Comparison of ENCODE assay signal across 25 mouse cellular contexts in the genomic region with DNA sequence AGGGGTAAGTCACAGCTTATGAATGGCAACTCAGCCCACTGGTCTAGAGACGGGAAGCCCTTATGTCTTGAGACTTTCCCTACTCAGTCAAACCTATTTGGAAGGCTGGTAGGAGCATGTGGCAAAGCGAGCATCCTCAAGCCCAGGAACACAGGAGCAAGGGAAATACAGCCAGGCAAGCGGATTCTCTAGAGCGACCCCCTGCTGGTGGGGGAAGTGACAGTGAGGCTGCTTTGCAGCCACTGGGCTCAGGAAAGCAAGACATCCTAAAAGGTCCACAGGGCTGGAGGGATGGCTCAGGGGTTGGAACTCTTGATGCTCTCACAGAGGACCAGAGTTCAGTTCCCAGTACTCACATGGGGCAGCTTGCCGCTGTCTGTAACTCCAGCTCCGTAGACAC. TPM values are rescaled to one million over a fixed set of nuclear protein-coding genes. Genes with fewer than 3 reads are reported as not detected.
A peak's percentile ranks its signal among the peaks of the same experiment; 100 is the strongest.
DNase-seq lines count a peak whose midpoint lies in the region; ATAC-seq and TF ChIP-seq lines count a peak whose summit lies in the region.
"Had no signal": no experiment of that assay in that cellular context is flagged by ENCODE, and none has a peak within 500 bp of the region (broad histone marks: within the 10 kb centered on the region; RNA-seq: fewer than 3 reads in every experiment).

No protein-coding gene starts in this region.

- no peaks in the 10 kb centered on the region for H3K36me3 ChIP-seq in forebrain, embryonic 10.5 days (replicated peaks)
- H3K36me3 ChIP-seq in forebrain, embryonic 11.5 days (ENCODE audit: control insufficient read depth, insufficient read depth, low read length) = no peaks in the 10 kb centered on the region
- no peaks in the 10 kb centered on the region for H3K36me3 ChIP-seq in stomach, embryonic 16.5 days (ENCODE audit: control insufficient read depth, insufficient read depth, low read length)
- H3K36me3 ChIP-seq: embryonic facial prominence, embryonic 15.5 days; forebrain, embryonic 12.5 days; G1E; heart, embryonic 12.5 days; hindbrain, embryonic 12.5 days had no signal

- 80% methylated on average over 6 of the region's 6 CpGs for WGBS in forebrain, embryonic 10.5 days
- 79% methylated on average over 6 of the region's 6 CpGs for WGBS in forebrain, embryonic 11.5 days
- WGBS in stomach, embryonic 16.5 days = 87% methylated on average over 6 of the region's 6 CpGs

- no peak for ATAC-seq in forebrain, embryonic 11.5 days (replicated peaks; ENCODE audit: low FRiP score)
- ATAC-seq in stomach, embryonic 16.5 days (ENCODE audit: insufficient read depth, low FRiP score) = no peak
- ATAC-seq: CD4-positive, CD25-positive, alpha-beta regulatory T cell, adult 4 months; forebrain, embryonic 16.5 days; hindbrain, postnatal 0 days had no signal

- no peak overlapping the region for H3K4me3 ChIP-seq in forebrain, embryonic 10.5 days
- no peak overlapping the region for H3K4me3 ChIP-seq in forebrain, embryonic 11.5 days (ENCODE audit: low read depth, low read length)
- H3K4me3 ChIP-seq in left cerebral cortex, adult 2 months = no peak overlapping the region
- H3K4me3 ChIP-seq in stomach, embryonic 16.5 days (replicated peaks; ENCODE audit: low read length) = no peak overlapping the region
- H3K4me3 ChIP-seq: embryonic facial prominence, embryonic 15.5 days; erythroblast, embryonic 14.5 days; forebrain, embryonic 12.5 days; heart, adult 2 months; heart, embryonic 12.5 days; hindbrain, embryonic 12.5 days had no signal

- H3K27ac ChIP-seq in forebrain, embryonic 10.5 days = peak overlapping the region; percentile 26; the same call in 1 of the 2 replicates
- no peak overlapping the region for H3K27ac ChIP-seq in forebrain, embryonic 11.5 days (ENCODE audit: low read depth, low read length)
- peak overlapping the region; percentile 73 for H3K27ac ChIP-seq in left cerebral cortex, adult 2 months
- H3K27ac ChIP-seq in stomach, embryonic 16.5 days (ENCODE audit: low read length) = peak overlapping the region; percentile 9; the same call in 1 of the 2 replicates
- H3K27ac ChIP-seq: forebrain, embryonic 12.5 days; heart, adult 2 months; hindbrain, embryonic 12.5 days; hindbrain, postnatal 0 days had no signal

- no peaks in the 10 kb centered on the region for H3K27me3 ChIP-seq in forebrain, embryonic 10.5 days (ENCODE audit: poor library complexity, severe bottlenecking)
- H3K27me3 ChIP-seq in forebrain, embryonic 11.5 days (ENCODE audit: control insufficient read depth, insufficient read depth, low read length) = no peaks in the 10 kb centered on the region
- H3K27me3 ChIP-seq in stomach, embryonic 16.5 days (ENCODE audit: control insufficient read depth, insufficient read depth, low read length) = no peaks in the 10 kb centered on the region
- H3K27me3 ChIP-seq: embryonic facial prominence, embryonic 15.5 days; heart, embryonic 12.5 days; hindbrain, embryonic 12.5 days had no signal

- DNase-seq in cerebellum, adult 9-11 months = peak; percentile 25
- DNase-seq in cerebellum, adult 11 months = no peak
- no peak for DNase-seq in forebrain, embryonic 10.5 days (ENCODE audit: extremely low spot score, low spot score)
- no peak for DNase-seq in forebrain, embryonic 11.5 days (ENCODE audit: low spot score)
- DNase-seq in left cerebral cortex, adult 2 months (ENCODE audit: extremely low spot score in 1 of 2, low spot score in 2 of 2) = no peak
- DNase-seq in left cerebral cortex, adult 18-20 months (ENCODE audit: low spot score in 2 of 2) = no peak
- no peak for DNase-seq in gastrocnemius, postnatal 25 days
- DNase-seq: adrenal gland, postnatal 10 days; B cell, adult 2 months; embryo, embryonic 11 days; gastrocnemius, postnatal 10 days had no signal

- no peak overlapping the region for H3K9ac ChIP-seq in forebrain, embryonic 11.5 days (ENCODE audit: low read length)
- H3K9ac ChIP-seq in stomach, embryonic 16.5 days (ENCODE audit: low read length) = no peak overlapping the region
- H3K9ac ChIP-seq: embryonic facial prominence, embryonic 15.5 days; forebrain, embryonic 12.5 days; heart, embryonic 12.5 days; hindbrain, embryonic 12.5 days had no signal

- peaks cover 37% of the 10 kb centered on the region for H3K4me1 ChIP-seq in forebrain, embryonic 10.5 days
- peaks cover 2% of the 10 kb centered on the region; the same call in 1 of the 2 replicates for H3K4me1 ChIP-seq in forebrain, embryonic 11.5 days (replicated peaks; ENCODE audit: control insufficient read depth, insufficient read depth, low read length)
- peaks cover 40% of the 10 kb centered on the region for H3K4me1 ChIP-seq in stomach, embryonic 16.5 days (ENCODE audit: control insufficient read depth, insufficient read depth, low read length)

- peaks cover 3% of the 10 kb centered on the region; the same call in 1 of the 2 replicates for H3K9me3 ChIP-seq in forebrain, embryonic 10.5 days
- H3K9me3 ChIP-seq in forebrain, embryonic 11.5 days (ENCODE audit: control insufficient read depth, low read length) = peaks cover 3% of the 10 kb centered on the region; the same call in 1 of the 2 replicates
- H3K9me3 ChIP-seq in stomach, embryonic 16.5 days (replicated peaks; ENCODE audit: control insufficient read depth, low read length) = no peaks in the 10 kb centered on the region
- H3K9me3 ChIP-seq: G1E had no signal

- intact Hi-C loops in left cerebral cortex, adult 2 months (cut with DNase I) = loop anchor here (2.0 to 5.0 kb wide), 2 partner anchors 169 to 260 kb away; no protein-coding TSS in a partner anchor

- H3K4me2 ChIP-seq in forebrain, embryonic 11.5 days (ENCODE audit: low read depth, low read length, severe bottlenecking) = no peak overlapping the region
- no peak overlapping the region for H3K4me2 ChIP-seq in stomach, embryonic 16.5 days (ENCODE audit: low read depth, low read length)
- H3K4me2 ChIP-seq: embryonic facial prominence, embryonic 15.5 days; forebrain, embryonic 12.5 days; heart, embryonic 12.5 days; hindbrain, embryonic 12.5 days had no signal

- no peak; the same call in 1 of the 2 replicates for TF ChIP-seq CTCF in left cerebral cortex, adult 2 months (IDR thresholded peaks at IDR 0.05)

RNA-seq across cellular contexts. Expression of a gene that starts 11.6 kb away (rescaled TPM):
- polyA plus RNA-seq in forebrain, embryonic 10.5 days (2016; fragmentation: Nextera tagmentation; extraction: Ambion mirVana) = 0.16 and 0.31 TPM in 2 replicates
- 0.21 TPM in 1 of 2 replicates, not detected in the other for polyA plus RNA-seq in forebrain, embryonic 11.5 days (2014; fragmentation: Nextera tagmentation; extraction: Ambion mirVana)
- 1 to 10 TPM; 1.2 to 1.8 TPM for total RNA-seq in left cerebral cortex, adult 2 months (2021)
- under 1 TPM; 0.80 to 0.88 TPM for total RNA-seq in left cerebral cortex, adult 18-20 months (2021)
- polyA plus RNA-seq in stomach, embryonic 16.5 days (2015; fragmentation: Nextera tagmentation; extraction: Ambion mirVana) = 1.5 and 2.2 TPM in 2 replicates
- total RNA-seq in gastrocnemius, postnatal 25 days (2021) = not detected
- total RNA-seq: common myeloid progenitor, adult 5-6 weeks; G1E; heart, adult 2 months; heart, postnatal 36 days had no signal
- polyA plus RNA-seq: CD4-positive, CD25-positive, alpha-beta regulatory T cell, adult 4 months; erythroblast, embryonic 14.5 days; forebrain, embryonic 16.5 days; G1E; heart, embryonic 16.5 days; hindbrain, postnatal 0 days had no signal
